Mouse (Mus musculus): ENCODE measurements around the gene Ints6. TPM values are rescaled to one million over a fixed set of nuclear protein-coding genes. Genes with fewer than 3 reads are reported as not detected.

Ints6 gene
- total RNA-seq, 2 experiments from 2014 or later, result 42.0 to 63.8 TPM

DNA sequence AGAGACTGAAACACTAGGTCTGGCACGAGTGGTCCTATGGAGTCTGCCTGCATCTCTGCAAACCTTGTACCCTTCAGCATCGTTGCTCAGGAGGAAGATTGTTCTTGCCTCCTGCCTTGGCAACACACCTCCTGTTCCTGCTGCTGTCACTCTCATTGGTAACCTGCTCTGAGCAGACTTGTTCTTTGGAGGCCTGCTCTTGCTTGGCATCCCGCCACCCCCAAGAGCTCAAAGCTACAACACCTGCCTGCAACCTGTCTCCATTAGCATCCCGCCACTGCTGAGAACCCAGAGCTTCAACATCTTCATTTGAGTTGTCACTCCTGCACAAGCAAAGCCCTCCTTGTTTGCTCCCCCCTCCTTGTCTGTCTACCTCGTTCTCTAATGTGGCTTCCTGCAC is 133.0 kb downstream of the Ints6 start:
- no peak for DNase-seq

Other genes starting within 250 kb of the Ints6 start
- 1 to 10 TPM; 1.2 to 3.7 TPM for gene Fam124a, start 205.4 kb downstream of the Ints6 start, total RNA-seq (2021)
- not detected for gene Gm4131, start 194.2 kb downstream of the Ints6 start, total RNA-seq (2021)
- not detected for gene Serpine3, start 97.5 kb downstream of the Ints6 start, total RNA-seq (2021)
- gene Wdfy2, start 76.5 kb upstream of the Ints6 start, total RNA-seq (2021), result 10 to 100 TPM; 33.4 to 41.0 TPM
- not detected for gene Defb48, start 223.3 kb upstream of the Ints6 start, total RNA-seq (2021)
- not detected for gene Defb47, start 236.9 kb upstream of the Ints6 start, total RNA-seq (2021)